Mouse (Mus musculus) brain, embryonic 14.5 days (tissue): ENCODE measurements at regions not wholly inside any gene's neighbourhood (a gene's known extent, or its start where the extent isn't known, plus 50 kb on each side); places are given as distances from the start of the nearest gene placed in this dataset.

Experiments
- DNase-seq: peaks from one replicate; pipeline ENCODE4 v3.0.0-alpha.2; 2011; ENCODE audit warnings: low read depth
- CTCF ChIP-seq: fragments of 200-500 bp; IDR thresholded peaks from 2 replicates; pipeline ENCODE4 v1.5.1; 2012; ENCODE audit warnings: inconsistent platforms, mild to moderate bottlenecking, moderate library complexity, borderline replicate concordance; ENCODE audit not compliant: insufficient read depth, insufficient read length; ENCODE audit errors: extremely low read depth
- POLR2A ChIP-seq: fragments of 200-500 bp; IDR thresholded peaks from 2 replicates; pipeline ENCODE4 v1.6.1; 2012; ENCODE audit warnings: mild to moderate bottlenecking, inconsistent platforms, borderline replicate concordance; ENCODE audit not compliant: poor library complexity, insufficient read depth, insufficient read length, severe bottlenecking; ENCODE audit errors: extremely low read depth

DNA sequence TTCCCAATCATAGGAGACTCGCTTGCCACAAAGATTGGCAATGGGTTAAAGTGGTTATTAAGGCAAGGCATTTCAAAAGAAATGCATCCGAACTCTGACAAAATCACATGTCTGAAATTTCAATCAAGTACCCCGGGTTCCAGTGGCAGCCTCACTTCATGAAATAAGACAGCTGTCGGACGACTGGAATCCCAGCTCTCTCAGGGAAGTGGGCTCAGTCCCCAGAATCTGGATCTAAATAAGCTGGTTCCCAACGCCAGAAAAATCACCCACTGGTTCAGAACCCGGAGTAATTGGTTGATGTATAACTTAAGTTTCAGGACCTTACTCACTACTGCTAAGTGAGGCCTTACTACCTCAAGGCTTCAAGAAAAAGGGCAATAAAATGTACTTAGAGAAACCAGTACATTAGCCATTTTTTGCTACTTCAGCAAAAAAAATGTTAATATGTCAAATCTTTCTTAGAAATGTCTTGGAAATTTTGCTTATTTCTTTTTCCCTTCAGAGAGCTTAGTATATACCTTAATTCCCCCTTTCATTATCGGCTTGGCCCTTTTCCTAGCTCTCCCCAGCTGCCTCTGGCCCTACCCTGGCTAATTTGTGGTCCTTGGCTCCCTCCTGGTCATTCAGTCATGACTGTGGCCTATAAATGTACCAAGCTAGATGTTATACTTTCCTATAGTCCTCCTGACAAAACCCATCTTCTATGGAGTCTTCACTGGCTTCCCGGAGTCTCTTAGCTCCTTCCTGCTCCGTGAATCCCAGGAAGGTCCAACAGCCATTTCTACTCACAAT is 562.1 kb upstream of the Zeb2 start:
- no peak for TF ChIP-seq CTCF
- TF ChIP-seq POLR2A = no peak
- no peak for DNase-seq

DNA sequence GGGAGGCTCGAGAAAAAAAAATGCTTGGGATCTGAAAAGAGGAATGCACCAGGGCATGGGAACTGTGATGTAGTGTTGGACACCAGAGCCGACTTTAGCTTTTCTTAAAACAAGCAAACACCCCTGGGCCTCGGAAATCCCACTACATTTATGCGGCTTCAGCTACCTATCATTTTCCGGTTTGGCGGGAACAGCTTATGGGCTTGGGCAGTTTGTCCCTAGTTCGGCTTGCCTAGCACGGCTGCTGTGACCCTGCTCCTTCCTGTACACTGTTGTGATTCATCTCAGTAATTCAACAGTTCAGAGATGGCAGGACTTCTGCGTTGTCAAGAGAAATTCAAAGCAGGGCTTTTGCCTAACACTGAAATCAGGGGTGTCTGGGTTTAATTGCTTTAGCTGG is 561.5 kb upstream of the Zeb2 start:
- DNase-seq = peak; percentile 59
- TF ChIP-seq POLR2A (no peak), CTCF (no peak)

DNA sequence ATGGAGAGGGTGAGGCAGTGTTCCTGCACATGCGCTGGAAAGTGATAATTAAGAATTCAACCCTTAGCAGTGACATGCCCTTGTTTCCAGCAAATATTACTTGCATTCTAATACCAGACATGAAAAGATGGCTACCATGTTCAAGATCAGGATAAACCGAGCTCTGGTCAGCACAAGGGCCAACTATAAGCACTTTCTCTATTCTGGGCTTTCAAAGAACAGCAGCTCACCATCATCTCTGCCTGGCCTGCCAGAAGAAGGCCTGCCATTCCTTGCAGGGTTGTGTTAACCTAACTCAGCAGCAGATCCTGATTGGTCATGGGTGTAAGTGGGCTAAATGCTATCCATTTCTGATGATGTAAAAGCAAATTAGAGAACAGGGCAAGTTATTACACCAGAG is 558.6 kb upstream of the Zeb2 start:
- DNase-seq = no peak
- TF ChIP-seq CTCF (no peak), POLR2A (no peak)

DNA sequence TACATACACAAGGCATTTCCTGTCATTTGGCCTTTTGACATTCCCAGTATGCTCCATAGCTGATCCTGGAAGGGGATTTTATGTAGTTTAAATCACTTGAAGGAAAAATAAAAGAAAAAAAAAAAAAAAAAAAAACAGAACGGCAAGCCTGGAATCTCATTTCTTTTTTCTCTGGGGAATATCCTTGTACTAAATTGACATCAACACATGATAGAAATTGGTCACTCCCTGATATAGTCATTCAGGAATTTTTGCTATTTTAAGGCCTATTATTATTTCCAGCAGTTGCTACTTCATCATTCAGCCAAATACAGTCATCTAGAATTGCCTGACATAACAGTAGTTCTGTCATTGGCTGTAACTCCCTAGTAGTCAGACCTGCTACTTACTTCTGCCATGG is 538.8 kb upstream of the Zeb2 start:
- no peak for TF ChIP-seq POLR2A
- TF ChIP-seq CTCF = no peak
- DNase-seq = no peak

DNA sequence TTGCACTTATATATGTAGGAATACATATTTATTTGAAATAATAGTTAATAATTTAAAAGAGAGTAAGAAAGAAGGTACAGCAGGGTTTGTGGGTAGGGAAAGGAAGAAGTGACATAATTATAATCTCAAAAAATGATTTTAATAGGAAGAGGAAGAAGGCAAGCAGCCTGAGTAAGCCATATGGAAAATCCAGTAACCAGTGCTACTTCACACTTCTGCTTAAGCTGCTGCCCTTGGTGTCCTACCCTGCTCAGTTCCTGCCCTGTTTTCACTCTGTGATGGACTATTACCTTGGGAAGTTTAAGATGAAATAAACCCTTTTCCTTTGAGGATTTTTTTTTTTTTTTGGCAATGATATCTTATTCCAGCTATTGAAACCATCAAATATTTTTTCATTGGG is 537.5 kb upstream of the Zeb2 start:
- DNase-seq = no peak

DNA sequence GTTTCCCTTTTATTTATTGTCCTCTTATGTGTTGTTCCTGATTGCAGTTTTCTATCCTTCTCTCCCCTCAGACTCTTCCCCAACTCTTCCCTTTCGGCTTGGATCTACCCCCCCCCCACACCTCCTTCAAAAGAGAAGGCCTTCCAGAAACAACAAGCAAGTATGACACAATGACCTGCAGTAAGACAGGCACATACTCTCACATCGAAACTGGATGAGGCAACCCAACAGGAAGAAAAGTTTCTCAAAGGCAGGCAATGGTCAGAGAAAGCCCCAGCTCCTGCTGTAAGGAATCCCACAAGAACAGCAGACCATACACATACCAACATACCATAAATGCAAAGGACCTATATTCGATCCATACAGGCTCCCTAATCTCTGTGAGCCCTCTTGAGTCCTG is 535.8 kb upstream of the Zeb2 start:
- no peak for DNase-seq

More for the DNA sequence above, 537.5 kb upstream of the Zeb2 start:
- TF ChIP-seq CTCF (no peak), POLR2A (no peak)

DNA sequence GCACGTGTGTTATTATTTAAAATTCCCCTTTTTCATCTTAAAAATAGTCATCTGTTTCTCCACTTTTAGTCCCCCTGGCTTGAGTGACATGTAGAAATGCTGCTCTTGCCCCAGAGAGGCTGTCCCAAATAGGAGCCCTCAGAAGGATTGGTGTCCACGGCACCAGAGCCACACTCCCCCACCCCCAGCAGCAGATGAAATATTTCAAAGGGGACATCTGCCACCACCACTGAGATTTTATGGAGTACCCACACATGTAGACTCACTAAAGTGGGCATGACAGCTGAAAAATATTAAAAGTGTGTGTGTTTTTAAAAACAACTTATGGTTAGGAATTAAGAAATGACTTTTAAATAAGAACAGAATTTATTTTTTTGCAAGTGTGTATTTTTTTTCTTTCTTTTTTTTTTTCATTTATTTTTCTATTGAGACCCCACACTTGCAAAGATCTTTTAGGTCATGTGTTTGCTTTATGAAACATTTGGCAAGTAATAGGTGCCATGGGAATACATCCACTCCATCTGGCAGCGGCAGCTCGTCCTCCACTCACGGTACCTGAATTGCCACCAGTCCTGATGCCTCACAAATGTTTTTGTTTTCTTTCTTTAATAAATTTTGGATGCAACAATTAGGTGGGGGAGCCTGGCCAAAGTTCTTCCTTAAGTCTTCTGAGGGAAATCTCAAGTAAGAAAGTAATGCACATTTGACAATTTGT is 533.2 kb upstream of the Zeb2 start:
- peak; percentile 57 for DNase-seq
- no peak for TF ChIP-seq CTCF
- no peak for TF ChIP-seq POLR2A

More for the DNA sequence above, 535.8 kb upstream of the Zeb2 start:
- TF ChIP-seq POLR2A (no peak), CTCF (no peak)

DNA sequence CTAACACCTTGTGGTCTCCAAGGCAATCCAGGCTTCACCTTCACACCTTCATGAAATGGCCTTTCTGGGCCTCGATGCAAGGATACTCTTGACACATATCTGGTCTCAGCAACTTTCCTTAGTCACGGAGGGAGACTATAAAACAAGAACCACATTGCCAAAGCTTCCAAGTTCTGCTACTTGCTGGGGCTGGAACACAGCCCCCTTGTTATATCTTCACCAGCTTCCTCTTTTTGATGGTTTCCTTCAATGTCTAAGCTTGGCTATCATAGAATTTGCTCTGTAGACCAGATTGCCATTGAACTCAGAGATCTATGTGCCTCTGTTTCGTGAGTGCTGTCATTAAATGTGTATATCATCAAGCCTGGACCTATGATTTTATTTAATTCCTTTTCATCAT is 530.7 kb upstream of the Zeb2 start:
- TF ChIP-seq CTCF (no peak), POLR2A (no peak)
- no peak for DNase-seq

- TF ChIP-seq CTCF (no peak), POLR2A (no peak)
- no peak for DNase-seq
Observed at GRCm38 (mm10) chr2:45630081-45630480, 512.9 kb upstream of the Zeb2 start.

DNA sequence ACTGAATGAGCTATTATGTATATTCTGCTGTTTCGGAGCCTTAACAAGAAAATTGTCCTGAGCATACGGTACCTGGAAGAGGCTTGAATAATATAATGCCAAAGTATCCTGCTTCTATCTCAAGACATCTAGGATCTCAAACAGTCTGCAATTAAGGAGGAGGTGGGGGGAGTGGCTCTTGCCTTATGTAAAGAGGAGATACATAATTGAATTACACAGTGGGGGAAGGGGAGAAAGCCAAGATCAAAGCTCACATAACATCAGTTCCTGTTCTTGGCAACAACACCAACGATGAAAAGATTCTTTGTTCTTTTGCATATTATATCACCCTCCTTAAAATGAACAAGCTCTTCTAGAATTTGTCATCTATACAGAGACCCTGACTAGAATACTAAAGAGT is 512.4 kb upstream of the Zeb2 start:
- TF ChIP-seq CTCF (no peak), POLR2A (no peak)
- DNase-seq = peak; percentile 55

DNA sequence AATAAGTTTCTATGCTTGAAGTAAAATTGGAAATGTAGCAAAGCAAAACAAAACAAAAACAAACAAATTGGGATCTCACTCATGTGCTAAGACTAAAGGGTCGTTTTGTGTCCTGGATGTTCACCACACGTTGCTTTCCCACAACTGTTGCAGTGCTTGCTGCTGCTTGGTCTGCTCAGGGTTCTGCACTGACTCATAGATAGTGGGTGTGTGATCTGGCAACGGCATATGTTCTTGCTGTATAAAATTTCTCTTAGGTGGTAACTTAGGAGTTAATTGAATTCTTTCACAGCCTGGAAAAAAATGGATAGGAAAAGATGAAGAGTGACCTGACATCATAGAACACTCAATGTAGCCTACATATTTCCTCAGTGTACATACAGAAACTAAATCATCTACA is 505.9 kb upstream of the Zeb2 start:
- DNase-seq = no peak
- TF ChIP-seq CTCF = no peak
- no peak for TF ChIP-seq POLR2A

GRCm38 (mm10) chr2:45608926-45609325 is 491.7 kb upstream of the Zeb2 start:
- no peak for TF ChIP-seq POLR2A
- DNase-seq = no peak

GRCm38 (mm10) chr2:45607393-45607792 is 490.2 kb upstream of the Zeb2 start:
- TF ChIP-seq POLR2A = no peak
- no peak for TF ChIP-seq CTCF
- no peak for DNase-seq
